ENCODE assay signal across 15 mouse cellular contexts in genomic region chr2:180403621-180404020, GRCm38 (mm10).
"Had no signal": no experiment of that assay in that cellular context is flagged by ENCODE, and none has a peak within 500 bp of the region (broad histone marks: within the 10 kb centered on the region; RNA-seq: fewer than 3 reads in every experiment).

No protein-coding gene starts in this region.

- H3K36me3 ChIP-seq: midbrain, embryonic 10.5 days; midbrain, embryonic 13.5 days; midbrain, embryonic 15.5 days; neural tube, embryonic 12.5 days; stomach, embryonic 15.5 days had no signal

- H3K4me1 ChIP-seq: midbrain, embryonic 10.5 days; midbrain, embryonic 13.5 days; midbrain, embryonic 15.5 days; neural tube, embryonic 12.5 days; stomach, embryonic 15.5 days had no signal

- H3K4me2 ChIP-seq: lung, embryonic 14.5 days; midbrain, embryonic 13.5 days; midbrain, embryonic 15.5 days; neural tube, embryonic 12.5 days; stomach, embryonic 15.5 days had no signal

- DNase-seq: lung, adult 18-20 months; lung, embryonic 14.5 days; lung, postnatal 10 days; lung, postnatal 4 days; right cerebral cortex, postnatal 14 days; right cerebral cortex, postnatal 4 days; thymus, adult 2 months; thymus, postnatal 25 days; thymus, postnatal 4 days had no signal

- H3K9me3 ChIP-seq: midbrain, embryonic 10.5 days; midbrain, embryonic 13.5 days; midbrain, embryonic 15.5 days; neural tube, embryonic 12.5 days; stomach, embryonic 15.5 days had no signal

- ATAC-seq: midbrain, embryonic 13.5 days; midbrain, embryonic 15.5 days had no signal

- H3K4me3 ChIP-seq: midbrain, embryonic 10.5 days; midbrain, embryonic 13.5 days; midbrain, embryonic 15.5 days; neural tube, embryonic 12.5 days; stomach, embryonic 15.5 days had no signal

- H3K27me3 ChIP-seq: midbrain, embryonic 13.5 days; midbrain, embryonic 15.5 days; neural tube, embryonic 12.5 days; stomach, embryonic 15.5 days had no signal

- H3K27ac ChIP-seq: midbrain, embryonic 10.5 days; midbrain, embryonic 13.5 days; midbrain, embryonic 15.5 days; neural tube, embryonic 12.5 days; stomach, embryonic 15.5 days; stomach, postnatal 0 days had no signal

- H3K9ac ChIP-seq: lung, embryonic 14.5 days; midbrain, embryonic 13.5 days; midbrain, embryonic 15.5 days; neural tube, embryonic 12.5 days; stomach, embryonic 15.5 days had no signal
